Mouse (Mus musculus) stomach, embryonic 14.5 days (tissue): ENCODE results near the gene Il12a. TPM values are rescaled to one million over a fixed set of nuclear protein-coding genes. Genes with fewer than 3 reads are reported as not detected.

ENCODE experiments used
- ATAC-seq: fragments of 200-750 bp; cut with Nextera tagmentation; 2 replicates; pipeline ENCODE4 v1.8.0; 2017; ENCODE audit warnings: low read depth, moderate TSS enrichment; ENCODE audit not compliant: insufficient number of reproducible peaks, insufficient read depth, low FRiP score
- H3K27ac ChIP-seq: fragments of 300-500 bp; sonication (generic); 2 replicates; pipeline ENCODE4 v1.5.1; 2014; ENCODE audit warnings: mild to moderate bottlenecking, low read length, moderate library complexity, mixed read lengths
- H3K27me3 ChIP-seq: fragments of 300-500 bp; sonication (generic); 2 replicates; pipeline ENCODE4 v1.6.1; 2014; ENCODE audit warnings: low read length, control low read depth, mixed read lengths; ENCODE audit not compliant: control insufficient read depth, insufficient read depth
- H3K36me3 ChIP-seq: fragments of 300-500 bp; sonication (generic); 2 replicates; pipeline ENCODE4 v1.6.1; 2014; ENCODE audit warnings: mild to moderate bottlenecking, control low read depth, low read length, moderate library complexity, mixed read lengths; ENCODE audit not compliant: control insufficient read depth, insufficient read depth
- H3K4me1 ChIP-seq: fragments of 300-500 bp; sonication (generic); 2 replicates; pipeline ENCODE4 v1.6.1; 2014; ENCODE audit warnings: low read length, control low read depth, mixed read lengths; ENCODE audit not compliant: control insufficient read depth, insufficient read depth
- H3K4me2 ChIP-seq: fragments of 300-500 bp; sonication (generic); replicated peaks from 2 replicates; pipeline ENCODE4 v1.6.1; 2014; ENCODE audit warnings: low read depth, low read length, control low read depth
- H3K4me3 ChIP-seq: fragments of 300-500 bp; sonication (generic); 2 replicates; pipeline ENCODE4 v1.5.1; 2014; ENCODE audit warnings: low read depth, low read length, control low read depth
- H3K9ac ChIP-seq: fragments of 300-500 bp; sonication (generic); replicated peaks from 2 replicates; pipeline ENCODE4 v1.6.1; 2014; ENCODE audit warnings: low read depth, mild to moderate bottlenecking, control low read depth, low read length, moderate library complexity, mixed read lengths
- H3K9me3 ChIP-seq: fragments of 300-500 bp; sonication (generic); 2 replicates; pipeline ENCODE4 v1.6.1; 2016; ENCODE audit warnings: low read depth, low read length, control low read depth; ENCODE audit not compliant: control insufficient read depth
- WGBS: fragments of 180-500 bp; shearing (Covaris S2); extraction: QIAGEN DNeasy Blood & Tissue Kit; methylation state at CpG from one replicate; pipeline ENCODE4 v1.1.7; 2014; 5-methylcytosine and 5-hydroxymethylcytosine counted together
- polyA plus RNA-seq: library from polyadenylated mRNA; unstranded; fragments of >200 nt; fragmentation: Nextera tagmentation; extraction: Ambion mirVana; gene quantifications from 2 replicates; pipeline ENCODE4 v1.2.1, GENCODE M21; 2014

Il12a gene
- polyA plus RNA-seq, 1 experiment from 2014 or later = not detected

DNA sequence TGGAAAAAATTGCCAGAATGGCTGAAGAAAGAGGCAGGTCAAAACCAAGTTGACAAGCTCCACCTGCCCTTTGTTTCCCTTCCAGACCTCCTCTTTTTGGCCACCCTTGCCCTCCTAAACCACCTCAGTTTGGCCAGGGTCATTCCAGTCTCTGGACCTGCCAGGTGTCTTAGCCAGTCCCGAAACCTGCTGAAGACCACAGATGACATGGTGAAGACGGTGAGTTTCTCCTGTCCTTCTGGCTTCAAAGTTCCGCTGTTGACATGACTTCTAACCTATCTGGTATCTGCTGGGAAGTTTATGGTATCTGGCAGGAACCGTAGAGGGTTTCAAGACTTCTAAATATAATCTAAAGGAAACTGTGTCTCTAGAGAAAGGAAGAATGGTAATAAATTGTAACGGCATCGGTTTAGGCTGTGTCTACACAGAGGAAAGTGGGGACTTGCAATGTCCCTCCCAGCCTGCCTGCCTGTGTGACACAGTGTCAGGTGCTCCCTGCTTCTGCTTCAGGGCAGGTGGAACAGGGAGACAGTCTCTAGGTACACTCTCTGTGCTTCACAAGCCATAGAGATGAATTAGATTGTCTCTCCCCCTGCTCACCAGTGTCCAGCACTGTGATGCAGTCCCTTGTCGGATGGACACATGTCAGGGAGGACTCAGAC lies 1.6 kb downstream of the Il12a start:
- Histone ChIP-seq H3K27me3 (no peaks in the 10 kb centered on the region), H3K4me3 (no peak overlapping the region), H3K27ac (no peak overlapping the region), H3K9ac (no peak overlapping the region), H3K9me3 (no peaks in the 10 kb centered on the region), H3K4me2 (no peak overlapping the region), H3K36me3 (no peaks in the 10 kb centered on the region), H3K4me1 (no peaks in the 10 kb centered on the region)
- 74% methylated on average over 7 of the region's 7 CpGs for WGBS
- no peak for ATAC-seq

DNA sequence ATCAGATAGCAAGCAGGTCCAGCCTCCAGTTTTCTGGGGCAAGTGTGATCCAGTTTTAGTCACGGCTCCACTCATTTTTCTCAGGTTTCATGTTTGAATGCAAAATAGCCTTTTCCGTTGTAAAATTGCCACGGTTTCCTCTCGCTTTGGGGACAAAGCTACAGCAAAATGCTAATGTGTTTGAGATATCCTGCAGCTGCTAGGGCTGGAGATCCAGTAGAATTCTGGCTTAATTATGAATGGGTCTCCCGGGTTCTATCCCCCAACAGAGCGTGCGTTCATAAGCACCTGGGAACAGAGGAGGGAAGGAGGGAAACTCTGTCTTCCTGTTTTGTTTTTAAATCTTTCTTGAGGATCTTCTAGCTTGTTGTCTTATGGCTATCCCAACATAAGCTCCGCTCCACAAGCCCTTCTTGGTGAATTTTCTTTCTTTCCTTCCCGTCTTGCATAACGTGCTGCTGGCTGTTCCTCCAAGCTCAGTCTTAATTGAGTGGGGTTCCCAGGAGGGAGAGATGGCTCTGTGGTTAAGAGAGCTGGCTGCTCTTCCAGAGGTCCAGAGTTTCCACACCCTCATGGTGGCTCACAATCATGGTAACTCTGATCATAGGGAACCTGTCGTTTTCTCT lies 2.3 kb downstream of the Il12a start:
- H3K27ac ChIP-seq = no peak overlapping the region
- H3K9ac ChIP-seq = no peak overlapping the region
- H3K4me1 ChIP-seq = no peaks in the 10 kb centered on the region
- no peak overlapping the region for H3K4me2 ChIP-seq
- WGBS = 74% methylated on average over 11 of the region's 11 CpGs
- no peaks in the 10 kb centered on the region for H3K27me3 ChIP-seq
- ATAC-seq = no peak
- H3K4me3 ChIP-seq = no peak overlapping the region
- no peaks in the 10 kb centered on the region for H3K9me3 ChIP-seq
- no peaks in the 10 kb centered on the region for H3K36me3 ChIP-seq

DNA sequence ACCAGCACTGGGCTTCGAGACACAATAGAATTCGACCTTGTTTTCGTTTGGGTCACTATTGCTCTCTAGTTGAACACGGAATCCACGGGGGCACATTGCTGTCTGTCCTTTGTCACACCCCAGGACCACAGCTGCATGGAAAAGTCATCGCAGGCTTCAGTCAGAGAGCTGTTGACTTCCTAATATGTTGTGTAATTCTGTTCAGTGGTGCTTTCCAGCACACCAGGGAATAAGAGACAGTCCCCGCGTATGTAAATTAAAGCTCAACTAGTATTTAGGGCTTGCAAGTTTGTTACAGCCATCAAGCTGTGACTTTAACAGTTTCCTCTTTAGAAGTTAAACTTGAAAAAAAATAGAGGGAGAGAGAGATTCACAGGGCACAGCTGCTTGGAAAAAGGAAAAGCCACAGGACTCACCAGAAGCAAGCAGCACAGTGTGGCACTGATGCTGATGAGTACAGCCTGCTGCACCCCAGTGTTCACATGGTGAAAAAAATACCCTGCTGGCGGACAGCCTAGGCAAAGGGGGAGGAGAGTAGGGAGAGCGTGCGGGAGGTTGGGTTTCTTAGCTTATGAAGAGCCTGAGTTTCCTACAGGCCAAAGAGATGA lies 3.1 kb downstream of the Il12a start:
- Histone ChIP-seq H3K36me3 (no peaks in the 10 kb centered on the region), H3K4me3 (no peak overlapping the region), H3K27me3 (no peaks in the 10 kb centered on the region), H3K9ac (no peak overlapping the region), H3K4me2 (no peak overlapping the region), H3K9me3 (no peaks in the 10 kb centered on the region), H3K27ac (no peak overlapping the region), H3K4me1 (no peaks in the 10 kb centered on the region)
- 50% methylated on average over 11 of the region's 11 CpGs for WGBS
- no peak for ATAC-seq

DNA sequence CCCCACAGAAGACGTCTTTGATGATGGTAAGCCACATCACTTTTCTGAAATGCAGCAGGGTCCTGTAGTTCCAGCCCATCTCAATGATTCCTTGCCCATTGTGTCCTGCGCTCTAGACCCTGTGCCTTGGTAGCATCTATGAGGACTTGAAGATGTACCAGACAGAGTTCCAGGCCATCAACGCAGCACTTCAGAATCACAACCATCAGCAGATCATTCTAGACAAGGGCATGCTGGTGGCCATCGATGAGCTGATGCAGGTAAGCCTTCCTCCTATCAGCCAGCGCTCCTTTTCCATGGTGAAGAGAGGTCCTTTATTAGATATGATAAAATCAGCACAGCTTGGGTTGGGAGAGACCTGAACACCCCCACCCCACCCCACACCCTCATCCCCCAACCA lies 4.9 kb downstream of the Il12a start:
- Histone ChIP-seq H3K4me2 (no peak overlapping the region), H3K4me1 (no peaks in the 10 kb centered on the region), H3K4me3 (no peak overlapping the region), H3K36me3 (no peaks in the 10 kb centered on the region), H3K27me3 (no peaks in the 10 kb centered on the region), H3K9me3 (no peaks in the 10 kb centered on the region), H3K27ac (no peak overlapping the region), H3K9ac (no peak overlapping the region)
- WGBS = 93% methylated on average over 5 of the region's 5 CpGs
- no peak for ATAC-seq

DNA sequence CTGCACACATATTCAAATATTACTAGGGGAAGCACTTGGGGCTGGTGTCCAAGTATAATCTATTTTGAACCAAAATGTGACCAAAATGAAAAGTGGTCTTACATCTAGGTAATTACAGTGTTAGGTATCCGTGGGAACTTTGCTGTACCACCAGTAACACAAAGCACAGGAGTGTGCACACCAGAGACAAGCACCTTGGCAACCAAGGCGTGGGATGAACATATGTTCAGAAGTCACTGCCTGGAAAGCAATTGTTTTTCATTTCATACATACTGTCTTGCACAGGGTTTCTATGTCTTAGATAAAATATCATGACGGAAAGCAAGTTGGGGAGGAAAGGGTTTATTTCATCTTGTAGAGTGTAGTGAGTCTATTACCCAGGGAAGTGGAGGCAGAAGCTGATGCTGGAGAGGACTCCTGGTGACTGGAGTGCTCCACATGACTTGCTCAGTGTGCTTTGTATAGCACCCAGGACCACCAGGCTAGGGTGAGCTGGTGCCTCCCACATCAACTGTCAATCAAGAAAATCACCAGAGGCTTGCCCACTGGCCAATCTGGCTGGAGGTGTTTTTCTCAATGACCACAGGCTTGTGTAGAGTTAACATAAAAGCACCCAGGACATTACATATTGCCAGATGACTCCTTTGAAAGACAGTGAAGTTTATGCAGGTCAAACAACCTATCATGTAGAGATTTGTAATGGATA lies 6.2 kb downstream of the Il12a start:
- Histone ChIP-seq H3K27me3 (no peaks in the 10 kb centered on the region), H3K4me2 (no peak overlapping the region), H3K9me3 (no peaks in the 10 kb centered on the region), H3K4me3 (no peak overlapping the region), H3K4me1 (no peaks in the 10 kb centered on the region), H3K9ac (no peak overlapping the region), H3K36me3 (no peaks in the 10 kb centered on the region), H3K27ac (no peak overlapping the region)
- WGBS = 91% methylated on average over 3 of the region's 3 CpGs
- ATAC-seq = no peak

DNA sequence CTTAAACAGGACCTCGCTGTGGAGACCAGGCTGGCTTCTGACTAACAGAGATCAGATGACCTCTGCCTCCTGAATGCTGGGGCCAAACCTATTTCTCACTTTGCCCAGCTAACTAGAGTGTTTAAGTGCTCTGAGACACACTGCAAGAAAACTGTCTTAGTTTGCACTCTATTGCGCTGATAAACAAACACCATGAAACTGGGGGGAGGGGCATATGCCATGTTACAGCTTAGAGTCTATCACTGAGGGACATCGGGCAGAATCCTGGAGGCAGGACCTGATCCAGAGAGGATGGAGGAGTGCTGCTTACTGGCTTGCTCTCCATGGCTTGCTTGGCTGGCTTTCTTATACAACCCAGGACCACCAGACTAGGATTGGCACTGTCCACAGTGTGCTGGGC lies 8.2 kb downstream of the Il12a start:
- Histone ChIP-seq H3K36me3 (no peaks in the 10 kb centered on the region), H3K9me3 (no peaks in the 10 kb centered on the region), H3K27me3 (no peaks in the 10 kb centered on the region), H3K4me2 (no peak overlapping the region), H3K4me1 (no peaks in the 10 kb centered on the region), H3K27ac (no peak overlapping the region), H3K4me3 (no peak overlapping the region), H3K9ac (no peak overlapping the region)
- no peak for ATAC-seq
- WGBS = 88% methylated on average over 3 of the region's 3 CpGs

DNA sequence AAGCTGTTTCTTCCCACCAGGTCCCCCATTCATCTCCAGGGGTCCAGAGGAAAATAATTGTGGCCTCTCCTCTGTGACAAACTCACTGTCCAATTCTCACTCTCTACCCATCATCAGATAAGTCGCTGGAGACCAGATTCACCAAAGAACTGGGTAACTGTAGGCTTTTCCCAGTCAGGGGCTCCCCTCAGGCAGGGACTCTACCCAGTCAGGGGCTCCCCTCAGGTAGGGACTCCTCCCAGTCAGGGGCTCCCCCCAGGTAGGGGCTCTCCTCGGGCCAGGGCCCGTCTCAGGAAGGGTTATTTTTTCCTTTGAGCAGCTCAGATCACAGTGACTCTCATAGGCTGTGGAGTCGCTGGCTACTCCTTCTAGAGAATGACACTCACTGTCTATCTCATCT lies 9.6 kb downstream of the Il12a start:
- no peak for ATAC-seq

DNA sequence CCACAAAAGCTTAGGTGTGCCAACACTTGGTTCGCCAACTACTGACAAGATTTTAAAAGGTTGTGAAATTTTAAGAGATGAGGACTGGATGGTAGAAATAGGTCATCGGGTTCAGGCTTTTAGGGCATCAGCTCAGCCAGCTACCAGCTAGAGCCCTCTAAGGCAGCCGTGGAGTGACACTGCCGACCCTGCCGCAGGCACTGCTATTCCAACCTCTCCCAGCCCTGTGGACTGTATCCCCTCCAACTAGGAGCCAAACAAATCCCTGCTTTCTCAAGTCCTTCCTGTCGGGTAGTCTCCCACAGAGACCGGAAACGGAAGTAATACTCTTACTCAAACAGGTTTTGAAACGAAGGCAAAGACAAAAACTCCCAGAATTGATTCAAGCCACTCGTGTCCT lies 15.9 kb downstream of the Il12a start:
- Histone ChIP-seq H3K9me3 (no peaks in the 10 kb centered on the region), H3K27me3 (no peaks in the 10 kb centered on the region), H3K4me1 (0 out of 2 replicates have a peak, but pooled peaks cover 3% of the 10 kb centered on the region), H3K4me3 (no peak overlapping the region), H3K9ac (no peak overlapping the region), H3K27ac (no peak overlapping the region), H3K36me3 (no peaks in the 10 kb centered on the region), H3K4me2 (no peak overlapping the region)
- no peak for ATAC-seq
- WGBS = 86% methylated on average over 10 of the region's 10 CpGs

More for the DNA sequence above, 9.6 kb downstream of the Il12a start:
- Histone ChIP-seq H3K27ac (no peak overlapping the region), H3K4me3 (no peak overlapping the region), H3K9ac (no peak overlapping the region), H3K4me2 (no peak overlapping the region), H3K27me3 (no peaks in the 10 kb centered on the region), H3K9me3 (no peaks in the 10 kb centered on the region), H3K4me1 (0 out of 2 replicates have a peak, but pooled peaks cover 1% of the 10 kb centered on the region), H3K36me3 (no peaks in the 10 kb centered on the region)
- WGBS = 77% methylated on average over 4 of the region's 4 CpGs
